Mouse (Mus musculus) liver, embryonic 15.5 days (tissue): ENCODE data around the gene Schip1. TPM values are rescaled to one million over a fixed set of nuclear protein-coding genes. Genes with fewer than 3 reads are reported as not detected.

ENCODE experiments used
- ATAC-seq: fragments of 200-750 bp; cut with Nextera tagmentation; 2 replicates; pipeline ENCODE4 v1.8.0; 2017; ENCODE audit warnings: moderate number of reproducible peaks, mild to moderate bottlenecking, moderate library complexity; ENCODE audit not compliant: insufficient read depth
- H3K27ac ChIP-seq: fragments of 300-500 bp; sonication (generic); replicated peaks from 2 replicates; pipeline ENCODE4 v1.5.1; 2015; ENCODE audit warnings: mild to moderate bottlenecking, inconsistent platforms
- H3K27me3 ChIP-seq: fragments of 300-500 bp; sonication (generic); 2 replicates; pipeline ENCODE4 v1.6.1; 2015; ENCODE audit warnings: mild to moderate bottlenecking, inconsistent platforms
- H3K36me3 ChIP-seq: fragments of 300-500 bp; sonication (generic); replicated peaks from 2 replicates; pipeline ENCODE4 v1.6.1; 2015; ENCODE audit warnings: moderate library complexity, mild to moderate bottlenecking, inconsistent platforms
- H3K4me1 ChIP-seq: fragments of 300-500 bp; sonication (generic); replicated peaks from 2 replicates; pipeline ENCODE4 v1.6.1; 2015; ENCODE audit warnings: inconsistent platforms
- H3K4me2 ChIP-seq: fragments of 300-500 bp; sonication (generic); 2 replicates; pipeline ENCODE4 v1.6.1; 2015; ENCODE audit warnings: moderate library complexity, mild to moderate bottlenecking, inconsistent platforms
- H3K4me3 ChIP-seq: fragments of 300-500 bp; sonication (generic); replicated peaks from 2 replicates; pipeline ENCODE4 v1.5.1; 2015; ENCODE audit warnings: mild to moderate bottlenecking, inconsistent platforms
- H3K9ac ChIP-seq: fragments of 300-500 bp; sonication (generic); 2 replicates; pipeline ENCODE4 v1.6.1; 2015; ENCODE audit warnings: moderate library complexity, mild to moderate bottlenecking, inconsistent platforms
- H3K9me3 ChIP-seq: fragments of 300-500 bp; sonication (generic); replicated peaks from 2 replicates; pipeline ENCODE4 v1.6.1; 2016; ENCODE audit warnings: inconsistent platforms
- WGBS: fragments of 180-500 bp; shearing (Covaris S2); methylation state at CpG from one replicate; pipeline ENCODE4 v1.1.7; 2015; ENCODE audit warnings: mixed read lengths; ENCODE audit not compliant: insufficient replicate concordance; 5-methylcytosine and 5-hydroxymethylcytosine counted together
- polyA plus RNA-seq: library from polyadenylated mRNA; unstranded; fragments of >200 nt; fragmentation: Nextera tagmentation; extraction: Ambion mirVana; gene quantifications from 2 replicates; pipeline ENCODE4 v1.2.1, GENCODE M21; 2015

Schip1 gene
- polyA plus RNA-seq, 1 experiment from 2014 or later: 2.4 TPM

DNA sequence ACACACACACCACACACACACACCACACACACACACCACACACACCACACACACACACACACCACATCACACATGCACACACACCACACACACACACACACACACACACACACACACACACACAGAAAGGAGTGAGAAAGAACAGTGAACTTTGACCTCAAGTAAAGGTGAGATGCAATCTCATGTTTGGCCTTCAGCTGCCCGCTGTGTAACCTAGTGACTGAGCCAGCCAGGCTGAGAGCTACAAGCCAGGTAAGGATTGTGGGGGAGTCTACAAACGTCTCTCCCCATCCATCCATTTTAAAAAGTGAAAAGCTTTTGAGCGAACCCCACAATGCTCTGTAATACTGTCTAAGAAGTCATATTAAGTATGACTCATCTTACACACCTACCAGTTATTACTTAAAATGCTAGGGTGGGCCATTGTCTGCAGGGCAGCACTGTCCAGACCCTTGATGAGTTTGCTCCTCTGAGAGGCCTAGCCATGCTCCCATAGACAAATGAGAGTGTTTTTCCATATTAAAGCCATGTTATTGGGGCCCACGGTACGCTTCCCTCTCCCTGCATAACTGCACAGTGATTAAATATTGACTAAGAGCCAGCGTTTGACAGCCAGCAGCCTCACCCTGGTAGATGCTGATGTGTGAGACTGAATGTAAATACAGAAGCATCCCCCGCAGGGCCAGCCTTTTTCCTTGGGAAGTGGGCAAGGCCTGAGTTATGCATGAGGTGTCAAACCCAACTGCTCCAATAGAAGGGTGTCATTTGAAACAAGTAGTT, 448.9 kb downstream of the Schip1 start:
- 68% methylated on average over 7 of the region's 7 CpGs for WGBS
- Histone ChIP-seq H3K4me1 (peaks cover 32% of the 10 kb centered on the region), H3K27ac (no peak overlapping the region), H3K4me2 (no peak overlapping the region), H3K9me3 (no peaks in the 10 kb centered on the region), H3K4me3 (no peak overlapping the region), H3K36me3 (no peaks in the 10 kb centered on the region), H3K27me3 (no peaks in the 10 kb centered on the region), H3K9ac (no peak overlapping the region)
- ATAC-seq: no peak

- no peak overlapping the region for H3K9ac ChIP-seq
- H3K9me3 ChIP-seq: no peaks in the 10 kb centered on the region
- H3K36me3 ChIP-seq: no peaks in the 10 kb centered on the region
- ATAC-seq: no peak
- no peak overlapping the region for H3K4me3 ChIP-seq
- H3K27ac ChIP-seq: no peak overlapping the region
- H3K27me3 ChIP-seq: no peaks in the 10 kb centered on the region
- 79% methylated on average over 3 of the region's 3 CpGs for WGBS
- peaks cover 26% of the 10 kb centered on the region for H3K4me1 ChIP-seq
- no peak overlapping the region for H3K4me2 ChIP-seq
Observed at GRCm38 (mm10) chr3:68514120-68514497, 449.5 kb downstream of the Schip1 start.

- no peak overlapping the region for H3K4me3 ChIP-seq
- no peaks in the 10 kb centered on the region for H3K36me3 ChIP-seq
- 73% methylated on average over 3 of the region's 3 CpGs for WGBS
- H3K4me2 ChIP-seq: no peak overlapping the region
- H3K9me3 ChIP-seq: no peaks in the 10 kb centered on the region
- H3K27ac ChIP-seq: no peak overlapping the region
- H3K4me1 ChIP-seq: peaks cover 22% of the 10 kb centered on the region
- no peak for ATAC-seq
- no peak overlapping the region for H3K9ac ChIP-seq
- no peaks in the 10 kb centered on the region for H3K27me3 ChIP-seq
Observed at GRCm38 (mm10) chr3:68514717-68515116, 450.1 kb downstream of the Schip1 start.

DNA sequence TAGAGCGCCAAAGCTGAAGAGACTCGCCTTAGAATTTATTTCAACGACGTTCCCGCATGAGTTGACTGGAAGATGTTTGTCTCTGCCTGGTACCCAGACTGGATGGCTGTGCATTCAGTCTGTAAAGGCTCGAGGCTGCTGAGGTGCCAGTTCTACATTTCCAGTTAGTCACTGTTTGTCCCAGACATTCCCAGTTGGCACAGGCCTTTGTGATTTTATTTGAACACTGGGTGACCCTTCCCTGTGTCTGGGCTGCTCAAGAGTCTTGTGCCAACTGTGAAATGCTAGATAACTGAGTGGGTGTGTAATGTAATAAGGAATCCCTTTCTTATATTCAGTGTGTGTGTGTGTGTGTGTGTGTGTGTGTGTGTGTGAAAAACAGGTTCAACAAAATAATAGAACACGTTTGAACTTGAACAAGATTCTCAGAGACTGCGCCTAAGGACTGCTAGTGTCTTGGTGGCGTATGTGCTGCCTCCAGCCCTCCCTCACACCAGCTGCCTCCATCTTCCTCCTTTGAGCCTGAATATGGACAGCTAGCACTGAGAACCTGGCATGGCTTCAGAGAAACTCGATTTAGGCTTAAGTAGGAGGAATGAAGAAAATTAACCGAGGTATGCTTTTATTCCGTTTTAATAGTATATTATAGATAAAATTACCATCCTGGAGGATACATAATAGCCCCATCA, 451.9 kb downstream of the Schip1 start:
- Histone ChIP-seq H3K27ac (no peak overlapping the region), H3K36me3 (no peaks in the 10 kb centered on the region), H3K9ac (no peak overlapping the region), H3K4me1 (peaks cover 7% of the 10 kb centered on the region), H3K27me3 (no peaks in the 10 kb centered on the region), H3K4me3 (no peak overlapping the region), H3K9me3 (no peaks in the 10 kb centered on the region), H3K4me2 (no peak overlapping the region)
- no peak for ATAC-seq
- WGBS: 77% methylated on average over 12 of the region's 12 CpGs

DNA sequence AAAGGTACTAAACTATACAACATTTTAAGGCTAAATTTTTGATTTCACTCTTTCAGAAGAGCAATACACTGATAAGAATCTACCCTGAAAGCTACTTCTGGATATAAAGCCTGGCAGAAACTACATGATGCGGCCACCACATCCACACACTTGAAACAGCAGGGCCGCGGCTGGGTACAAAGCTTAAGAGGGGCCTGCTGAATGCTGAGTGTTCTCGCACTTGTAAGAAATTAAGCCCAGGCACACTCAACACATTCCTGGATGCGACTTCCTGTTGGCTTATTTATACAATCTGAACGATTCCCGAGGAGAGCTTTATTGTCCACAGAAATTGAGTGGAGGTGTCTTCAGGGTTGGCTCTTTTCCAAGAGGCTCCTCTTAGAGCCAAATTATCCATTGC, 452.6 kb downstream of the Schip1 start:
- H3K27me3 ChIP-seq: no peaks in the 10 kb centered on the region
- no peak for ATAC-seq
- H3K9me3 ChIP-seq: no peaks in the 10 kb centered on the region
- H3K4me1 ChIP-seq: no peaks in the 10 kb centered on the region
- H3K36me3 ChIP-seq: no peaks in the 10 kb centered on the region
- no peak overlapping the region for H3K4me3 ChIP-seq
- H3K4me2 ChIP-seq: no peak overlapping the region
- no peak overlapping the region for H3K9ac ChIP-seq
- WGBS: 65% methylated on average over 7 of the region's 7 CpGs
- no peak overlapping the region for H3K27ac ChIP-seq

GRCm38 (mm10) chr3:68518041-68518440, 453.4 kb downstream of the Schip1 start:
- Histone ChIP-seq H3K4me2 (no peak overlapping the region), H3K27me3 (no peaks in the 10 kb centered on the region), H3K27ac (no peak overlapping the region), H3K4me1 (no peaks in the 10 kb centered on the region), H3K9ac (no peak overlapping the region), H3K36me3 (no peaks in the 10 kb centered on the region), H3K4me3 (no peak overlapping the region), H3K9me3 (no peaks in the 10 kb centered on the region)
- 74% methylated on average over 8 of the region's 8 CpGs for WGBS
- no peak for ATAC-seq

- Histone ChIP-seq H3K27me3 (no peaks in the 10 kb centered on the region), H3K27ac (no peak overlapping the region), H3K36me3 (no peaks in the 10 kb centered on the region), H3K4me1 (no peaks in the 10 kb centered on the region), H3K4me2 (no peak overlapping the region), H3K9ac (no peak overlapping the region), H3K4me3 (no peak overlapping the region), H3K9me3 (no peaks in the 10 kb centered on the region)
- 77% methylated on average over 5 of the region's 5 CpGs for WGBS
- ATAC-seq: no peak
Observed at GRCm38 (mm10) chr3:68518586-68518985, 454.0 kb downstream of the Schip1 start.

- H3K9me3 ChIP-seq: no peaks in the 10 kb centered on the region
- no peak for ATAC-seq
- no peaks in the 10 kb centered on the region for H3K4me1 ChIP-seq
- no peak overlapping the region for H3K4me2 ChIP-seq
- H3K36me3 ChIP-seq: no peaks in the 10 kb centered on the region
- 73% methylated on average over 10 of the region's 10 CpGs for WGBS
- H3K27me3 ChIP-seq: no peaks in the 10 kb centered on the region
- H3K9ac ChIP-seq: no peak overlapping the region
- H3K4me3 ChIP-seq: no peak overlapping the region
- no peak overlapping the region for H3K27ac ChIP-seq
Observed at GRCm38 (mm10) chr3:68525361-68525878, 460.8 kb downstream of the Schip1 start.

DNA sequence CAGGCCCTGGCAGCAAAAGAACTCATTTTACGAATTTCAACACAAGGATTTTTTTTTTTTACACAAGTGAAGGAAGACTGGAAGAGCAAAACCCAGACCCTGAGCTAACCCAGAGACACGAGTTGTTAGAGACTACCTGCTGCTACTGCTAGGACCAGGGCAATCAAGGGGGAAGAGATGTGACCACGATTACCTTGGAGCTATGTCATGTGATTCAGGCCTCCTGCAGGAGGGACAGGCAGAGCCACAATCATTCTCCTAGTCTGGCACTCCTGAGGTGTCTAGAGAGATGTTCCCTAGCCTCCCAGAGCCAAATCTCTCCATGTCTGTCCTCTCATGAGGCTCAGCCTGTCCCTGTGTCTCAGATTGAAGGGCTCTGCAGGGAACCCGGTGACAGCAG, 461.8 kb downstream of the Schip1 start:
- Histone ChIP-seq H3K27me3 (no peaks in the 10 kb centered on the region), H3K4me1 (no peaks in the 10 kb centered on the region), H3K9ac (no peak overlapping the region), H3K9me3 (no peaks in the 10 kb centered on the region), H3K27ac (no peak overlapping the region), H3K4me2 (no peak overlapping the region), H3K36me3 (no peaks in the 10 kb centered on the region), H3K4me3 (no peak overlapping the region)
- no peak for ATAC-seq
- 38% methylated on average over 4 of the region's 4 CpGs for WGBS

DNA sequence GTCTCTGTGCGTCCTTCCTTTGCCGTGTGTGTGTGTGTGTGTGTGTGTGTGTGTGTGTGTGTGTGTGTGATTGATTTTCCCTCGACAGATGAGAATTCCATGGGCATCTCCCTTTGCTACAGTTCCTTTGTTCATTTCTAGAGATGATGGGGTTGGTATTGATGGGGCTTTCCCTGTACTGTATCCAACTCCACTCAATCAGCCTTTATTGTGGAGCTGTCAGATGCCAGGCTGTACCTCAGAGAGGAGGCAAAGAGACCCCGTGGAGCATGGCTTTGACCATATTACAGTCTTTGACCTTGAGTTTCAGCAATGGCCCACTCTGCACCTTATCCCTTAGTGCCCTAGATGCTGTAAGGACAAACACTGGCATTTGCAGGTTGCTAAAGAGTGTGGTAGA, 462.6 kb downstream of the Schip1 start:
- H3K27ac ChIP-seq: no peak overlapping the region
- no peak overlapping the region for H3K4me2 ChIP-seq
- H3K9me3 ChIP-seq: no peaks in the 10 kb centered on the region
- H3K27me3 ChIP-seq: no peaks in the 10 kb centered on the region
- H3K36me3 ChIP-seq: no peaks in the 10 kb centered on the region
- H3K4me3 ChIP-seq: no peak overlapping the region
- no peak overlapping the region for H3K9ac ChIP-seq
- WGBS: 48% methylated on average over 4 of the region's 4 CpGs
- H3K4me1 ChIP-seq: no peaks in the 10 kb centered on the region
- ATAC-seq: no peak

- no peak overlapping the region for H3K9ac ChIP-seq
- WGBS: 67% methylated on average over 4 of the region's 4 CpGs
- no peak overlapping the region for H3K4me3 ChIP-seq
- no peaks in the 10 kb centered on the region for H3K4me1 ChIP-seq
- no peak overlapping the region for H3K27ac ChIP-seq
- no peak for ATAC-seq
- no peak overlapping the region for H3K4me2 ChIP-seq
- H3K27me3 ChIP-seq: no peaks in the 10 kb centered on the region
- no peaks in the 10 kb centered on the region for H3K9me3 ChIP-seq
- no peaks in the 10 kb centered on the region for H3K36me3 ChIP-seq
Observed at GRCm38 (mm10) chr3:68531908-68532307, 467.3 kb downstream of the Schip1 start.
